Mouse (Mus musculus) layer of hippocampus, postnatal 10 days (tissue): ENCODE measurements at regions not wholly inside any gene's neighbourhood (a gene's known extent, or its start where the extent isn't known, plus 50 kb on each side); places are given as distances from the start of the nearest gene placed in this dataset.
A peak's percentile ranks its signal among the peaks of the same experiment; 100 is the strongest.

Source experiments
- DNase-seq, 2 experiments: peaks; one replicate each; pipeline ENCODE4 v3.0.0; 2021; ENCODE audit warnings: low spot score in 2 of 2

GRCm38 (mm10) chr12:73491370-73491769 lies 54.8 kb downstream of the Tmem30b start:
- no peak for DNase-seq

- DNase-seq, result no peak
These were observed 63.3 kb downstream of the Tmem30b start for GRCm38 (mm10) chr12:73482858-73483257.

DNA sequence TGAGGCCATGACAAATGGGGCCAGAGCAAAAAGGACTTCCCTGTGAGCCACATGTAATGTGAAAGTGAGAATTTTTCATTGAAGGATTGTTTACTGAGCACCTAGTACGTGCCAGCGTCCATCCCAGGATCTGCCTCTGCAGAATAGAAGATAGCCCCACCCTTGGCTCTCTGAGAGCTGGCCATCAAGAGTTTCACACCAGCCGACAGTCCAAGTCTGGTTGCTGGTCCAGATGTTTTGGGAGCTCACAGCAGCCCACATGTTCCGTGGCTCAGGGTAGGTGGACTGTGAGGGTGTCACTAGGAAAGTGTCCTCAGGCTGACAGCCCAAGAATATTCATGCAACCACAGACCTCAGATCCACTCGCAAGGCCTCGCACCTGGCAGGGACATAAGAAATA lies 63.9 kb downstream of the Tmem30b start:
- no peak for DNase-seq

DNA sequence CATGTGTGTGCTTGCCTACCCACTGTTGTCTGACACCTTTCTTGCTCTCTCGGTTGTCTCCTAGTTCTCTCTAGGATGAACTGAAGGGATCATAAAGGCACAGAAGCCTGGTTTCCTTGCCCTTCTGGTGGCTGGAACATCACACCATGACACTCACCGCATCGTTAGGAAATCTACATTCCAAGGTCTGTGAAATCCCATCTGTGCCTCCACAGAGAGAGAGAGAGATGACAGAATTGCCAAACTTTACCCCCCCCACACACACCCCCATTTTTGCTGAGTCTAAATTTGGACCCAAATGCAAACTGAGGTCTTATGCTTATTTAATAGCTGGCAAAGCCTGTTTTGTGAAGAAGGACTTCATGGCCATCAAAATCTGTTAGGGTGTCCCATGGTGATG lies 64.5 kb downstream of the Tmem30b start:
- no peak for DNase-seq

DNA sequence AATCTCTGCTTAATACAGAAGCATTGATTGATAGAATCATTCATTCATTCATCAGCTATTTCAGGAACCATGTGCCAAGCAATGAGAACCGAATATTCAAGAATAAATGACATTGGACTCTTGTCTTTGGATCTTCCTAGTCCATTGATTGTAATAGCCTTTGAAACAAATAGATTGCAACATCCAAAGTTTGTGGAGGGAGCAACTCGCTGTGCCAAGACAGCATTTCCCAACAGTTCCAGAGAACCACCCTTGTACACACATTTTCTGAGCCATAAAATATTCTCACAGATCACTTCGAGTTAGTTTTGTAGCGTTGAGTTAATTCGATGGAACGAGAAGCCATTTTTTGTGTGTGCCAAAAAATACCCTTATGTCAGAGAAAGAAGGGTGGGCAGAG lies 65.0 kb downstream of the Tmem30b start:
- no peak for DNase-seq

- DNase-seq, result no peak
These were observed 65.6 kb downstream of the Tmem30b start for GRCm38 (mm10) chr12:73480610-73480971.

DNA sequence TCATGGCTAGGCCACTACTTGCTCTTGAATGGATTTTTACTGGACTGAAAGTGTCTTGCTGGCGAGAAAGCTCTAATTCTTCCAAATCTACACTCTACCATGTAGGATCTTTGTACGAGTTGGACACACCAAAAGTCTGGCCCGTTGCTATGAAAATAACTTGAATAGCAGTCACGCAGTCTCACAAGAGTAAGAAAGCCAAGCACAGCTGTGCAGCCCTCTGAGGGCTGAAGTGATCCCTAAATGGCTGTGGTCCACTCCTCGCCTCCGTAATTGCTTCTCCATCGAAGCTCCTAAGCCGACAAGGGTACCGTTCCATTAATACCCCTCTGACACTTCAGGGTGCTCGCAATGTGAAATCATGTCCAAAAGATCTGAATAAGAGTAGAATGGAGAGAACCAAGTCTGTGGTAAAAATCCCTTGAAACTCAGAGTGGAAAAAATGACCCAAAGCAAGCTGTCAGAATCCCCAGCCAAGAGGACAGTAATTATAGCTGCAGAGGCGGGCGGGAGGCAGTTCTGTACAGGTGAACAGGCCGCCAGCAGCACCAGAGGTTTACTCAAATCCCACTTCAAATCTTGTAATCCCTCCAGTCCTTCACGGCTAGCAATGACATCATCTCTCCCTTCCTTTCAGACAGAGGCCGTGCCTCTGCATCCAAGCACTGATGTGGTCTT lies 66.1 kb downstream of the Tmem30b start:
- DNase-seq, result no peak

DNA sequence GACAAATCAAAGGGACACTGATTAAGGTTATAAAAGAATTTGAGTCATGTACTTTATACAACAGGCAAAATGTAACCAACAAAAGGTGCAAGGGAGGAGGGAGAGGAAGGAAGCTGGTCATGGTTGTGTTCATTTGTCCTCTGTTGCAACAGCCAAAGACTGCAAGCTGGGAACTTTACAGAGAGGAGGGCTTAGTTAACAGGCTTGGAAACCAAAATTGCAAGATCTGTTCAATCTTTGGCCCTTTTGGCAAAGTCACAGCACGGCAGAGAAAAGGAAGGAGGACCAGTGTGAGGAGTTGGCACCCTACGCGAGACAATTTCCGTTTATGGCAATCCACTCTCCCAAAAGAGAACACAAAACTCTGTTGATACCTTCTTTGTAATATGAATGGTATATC lies 67.6 kb downstream of the Tmem30b start:
- no peak for DNase-seq

GRCm38 (mm10) chr12:73476421-73476858 lies 69.8 kb downstream of the Tmem30b start:
- no peak for DNase-seq

DNA sequence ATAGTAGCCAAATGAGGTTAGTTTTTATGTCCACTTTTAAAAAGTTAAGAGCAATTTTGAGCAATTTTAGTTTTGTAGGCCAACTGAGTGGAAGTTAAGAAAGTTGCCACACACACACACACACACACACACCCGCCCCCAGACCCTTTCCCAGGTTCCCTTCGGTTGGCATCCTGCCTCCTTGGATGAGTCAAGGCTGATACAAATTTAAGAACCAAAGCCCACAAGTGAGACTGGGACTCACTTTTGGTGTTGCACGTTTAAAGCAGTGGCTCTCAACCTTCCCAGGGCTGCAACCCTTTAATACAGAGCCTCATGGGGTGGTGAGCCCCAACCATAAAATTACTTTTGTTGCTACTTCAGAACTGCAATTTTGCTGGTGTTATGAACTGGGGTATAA lies 70.4 kb downstream of the Tmem30b start:
- DNase-seq, result no peak

DNA sequence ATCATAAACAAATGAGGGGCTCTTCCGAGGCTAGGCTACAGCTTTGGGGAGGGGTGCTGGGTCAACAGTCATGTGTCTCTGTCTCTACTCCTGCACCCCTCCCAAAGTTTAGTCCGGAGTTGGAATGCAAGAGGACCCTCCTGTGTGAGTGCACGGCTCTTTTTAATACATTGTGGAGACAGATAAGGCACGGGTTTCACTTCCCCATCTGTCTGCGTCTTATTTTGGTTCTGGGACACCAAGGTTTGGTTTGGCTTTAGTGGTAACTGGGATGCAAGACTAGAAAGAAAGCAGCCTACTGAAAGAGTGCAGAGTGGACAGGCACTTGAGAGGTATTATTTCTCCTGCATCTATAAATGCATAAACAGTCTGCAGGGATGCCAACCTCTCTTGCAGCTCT lies 71.2 kb downstream of the Tmem30b start:
- DNase-seq, result no peak

DNA sequence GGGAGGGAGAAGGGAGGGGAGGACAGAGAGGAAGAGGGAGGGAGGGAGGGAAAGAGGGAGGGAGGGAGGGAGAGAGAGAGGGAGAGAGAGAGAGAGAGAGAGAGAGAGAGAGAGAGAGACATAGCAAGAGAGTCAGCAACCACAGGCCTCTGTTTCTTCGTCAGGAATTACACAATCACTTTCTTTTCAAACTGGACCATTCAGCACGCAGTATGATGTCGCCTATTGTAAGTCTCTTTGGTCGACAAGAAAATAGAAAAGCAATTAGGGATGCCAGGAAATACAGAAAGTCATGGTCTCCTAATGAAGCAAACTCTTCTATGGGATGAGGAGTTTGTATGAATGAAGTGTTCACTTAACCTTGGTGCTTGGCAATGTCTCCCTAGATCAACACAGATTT lies 73.1 kb downstream of the Tmem30b start:
- no peak for DNase-seq

DNA sequence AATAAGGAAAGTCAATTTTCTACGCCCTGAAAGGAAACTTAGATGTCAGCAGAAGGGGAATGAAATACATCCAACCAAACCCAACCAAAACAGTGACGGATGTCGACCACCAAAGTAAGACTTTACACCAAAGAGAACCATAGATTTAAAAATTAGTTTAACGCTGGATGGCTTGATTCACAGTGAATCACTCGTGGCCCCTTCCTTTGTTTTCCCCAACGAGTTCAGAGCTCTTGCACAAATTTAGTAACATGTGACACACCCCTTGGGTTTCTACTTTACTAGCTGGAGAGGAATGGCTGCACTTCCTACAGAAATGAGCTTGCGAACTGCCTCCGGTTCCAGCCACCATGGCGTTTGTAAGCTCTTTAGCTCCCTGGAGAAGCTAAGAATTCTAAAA lies 74.2 kb downstream of the Tmem30b start:
- DNase-seq, result no peak

GRCm38 (mm10) chr12:73466484-73466883 lies 79.7 kb downstream of the Tmem30b start:
- no peak for DNase-seq

DNA sequence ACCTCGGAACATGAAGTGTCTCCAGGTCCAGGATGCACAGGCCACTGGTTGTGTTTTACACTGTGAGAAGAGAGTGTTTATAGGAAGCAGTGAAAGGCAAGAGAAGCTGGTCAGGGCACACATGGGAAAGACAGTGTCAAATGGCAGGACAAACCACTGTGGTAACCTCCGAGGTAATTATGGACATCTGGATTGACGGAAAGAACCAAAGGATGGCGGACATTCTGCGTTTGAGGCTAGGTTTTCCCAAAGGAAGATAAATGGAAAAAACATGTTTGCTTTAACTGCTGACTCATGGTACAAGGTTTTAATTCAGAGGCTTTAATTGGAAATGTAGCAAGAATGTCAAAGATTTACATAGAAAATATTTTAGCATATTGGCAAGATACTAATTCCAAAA lies 80.2 kb downstream of the Tmem30b start:
- no peak for DNase-seq

GRCm38 (mm10) chr12:73464311-73464710 lies 81.9 kb downstream of the Tmem30b start:
- no peak for DNase-seq

DNA sequence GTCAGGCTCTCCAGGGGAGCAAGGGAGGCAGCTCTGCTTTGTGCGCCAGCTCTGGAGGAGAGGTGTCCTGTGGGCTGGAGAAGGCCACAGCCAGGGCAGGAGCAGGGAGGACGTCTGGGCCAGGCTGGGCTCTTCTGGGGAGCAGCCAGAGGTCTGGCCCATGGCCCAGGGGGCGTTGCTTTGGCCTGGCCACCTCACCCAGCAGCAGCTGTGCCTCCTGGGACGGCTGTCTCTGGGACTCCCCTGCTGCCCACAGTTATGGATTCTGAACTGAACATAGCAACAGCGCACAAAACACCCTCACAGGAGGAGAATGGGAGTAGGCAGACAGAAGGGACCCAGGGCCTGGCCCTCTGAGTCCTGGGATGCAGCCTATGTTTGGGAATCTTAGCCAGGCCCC lies 84.1 kb downstream of the Tmem30b start:
- peak; percentile 31 to 39 for DNase-seq

DNA sequence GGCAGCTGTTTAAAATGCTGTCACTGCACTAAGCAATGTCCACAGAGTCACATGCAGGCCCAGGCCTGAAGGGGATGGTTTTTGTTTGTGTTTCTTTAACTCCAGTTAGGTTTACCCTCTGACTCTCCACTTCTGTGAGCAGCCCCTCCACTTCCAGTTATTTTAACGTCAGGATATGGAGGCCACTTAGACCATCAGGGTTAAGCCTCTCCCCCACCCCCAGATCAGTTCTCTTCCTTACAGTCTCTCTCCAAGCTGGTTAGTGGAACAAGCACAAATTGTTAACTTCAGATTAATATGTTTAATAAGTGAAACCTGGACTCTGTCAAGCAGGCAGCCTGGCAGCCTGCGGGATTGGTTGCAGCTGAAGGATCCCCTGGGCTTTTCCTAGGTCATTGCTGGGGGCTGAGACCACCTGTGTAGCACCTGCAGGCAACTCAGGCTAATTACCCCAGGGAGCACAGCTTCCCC lies 85.9 kb downstream of the Tmem30b start:
- no peak for DNase-seq

GRCm38 (mm10) chr12:73451257-73451656 lies 94.9 kb downstream of the Tmem30b start:
- DNase-seq, result no peak

DNA sequence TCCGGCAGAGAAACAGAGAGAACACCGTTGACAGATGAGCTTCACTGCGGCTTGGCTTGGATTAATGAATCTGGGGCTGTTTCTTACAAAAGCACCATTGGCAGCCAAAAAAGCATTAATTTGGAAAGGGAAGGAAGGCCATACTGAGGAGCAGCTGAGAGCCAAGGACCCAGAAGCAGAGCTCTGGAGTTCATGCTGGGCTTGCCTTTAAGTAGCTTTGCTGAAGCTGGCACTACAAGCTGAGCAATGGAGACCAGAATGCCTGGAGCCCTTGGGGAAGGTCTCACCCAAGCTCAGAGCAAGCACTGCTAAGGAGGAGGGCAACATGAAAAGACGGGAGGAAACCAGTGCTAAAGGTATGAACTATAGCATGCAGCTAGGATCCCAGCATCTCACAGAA lies 95.7 kb downstream of the Tmem30b start:
- no peak for DNase-seq

GRCm38 (mm10) chr12:73449911-73450520 lies 96.2 kb downstream of the Tmem30b start:
- DNase-seq, result peak in 1 of 2 experiments; percentile 19

- no peak for DNase-seq
These were observed 97.1 kb downstream of the Tmem30b start for GRCm38 (mm10) chr12:73449069-73449468.

GRCm38 (mm10) chr12:73448388-73448965 lies 97.7 kb downstream of the Tmem30b start:
- DNase-seq, result no peak
